Mouse (Mus musculus): Measurements from ENCODE around the gene Vsnl1. TPM values are rescaled to one million over a fixed set of nuclear protein-coding genes. Genes with fewer than 3 reads are reported as not detected.

Vsnl1 gene
- polyA plus RNA-seq (2012) = not detected in 2 replicates

- TF ChIP-seq GATA1 (IDR thresholded peaks at IDR 0.05; ENCODE audit: low read length) = no peak
Observed at GRCm38 (mm10) chr12:11436497-11437265, at the start of gene Vsnl1. TSS of gene Vsnl1 (minus strand) at chr12:11436613.

- no peak for TF ChIP-seq GATA1 (IDR thresholded peaks at IDR 0.05; ENCODE audit: low read length)
Observed at GRCm38 (mm10) chr12:11456632-11457031, 20.2 kb upstream of the Vsnl1 start.

- TF ChIP-seq GATA1 (IDR thresholded peaks at IDR 0.05; ENCODE audit: low read length) = no peak
Observed at GRCm38 (mm10) chr12:11456213-11456612, 19.8 kb upstream of the Vsnl1 start.

GRCm38 (mm10) chr12:11455549-11456194 lies 19.3 kb upstream of the Vsnl1 start, which contains the start of gene Rad51ap2:
TSS of gene Rad51ap2 (plus strand) at chr12:11456079.
- TF ChIP-seq GATA1 (IDR thresholded peaks at IDR 0.05; ENCODE audit: low read length) = no peak

- TF ChIP-seq GATA1 (IDR thresholded peaks at IDR 0.05; ENCODE audit: low read length) = no peak
Observed at GRCm38 (mm10) chr12:11454146-11454545, 17.7 kb upstream of the Vsnl1 start.

- no peak for TF ChIP-seq GATA1 (IDR thresholded peaks at IDR 0.05; ENCODE audit: low read length)
Observed at GRCm38 (mm10) chr12:11437907-11438447, 1.6 kb upstream of the Vsnl1 start.

GRCm38 (mm10) chr12:11437266-11437906 lies 973 bp upstream of the Vsnl1 start:
- no peak for TF ChIP-seq GATA1 (IDR thresholded peaks at IDR 0.05; ENCODE audit: low read length)

- TF ChIP-seq GATA1 (IDR thresholded peaks at IDR 0.05; ENCODE audit: low read length) = no peak
Observed at GRCm38 (mm10) chr12:11436023-11436350, 426 bp downstream of the Vsnl1 start.

GRCm38 (mm10) chr12:11435246-11436022 lies 979 bp downstream of the Vsnl1 start:
- TF ChIP-seq GATA1 (IDR thresholded peaks at IDR 0.05; ENCODE audit: low read length) = no peak

- no peak for TF ChIP-seq GATA1 (IDR thresholded peaks at IDR 0.05; ENCODE audit: low read length)
Observed at GRCm38 (mm10) chr12:11434446-11434845, 2.0 kb downstream of the Vsnl1 start.

- TF ChIP-seq GATA1 (IDR thresholded peaks at IDR 0.05; ENCODE audit: low read length) = no peak
Observed at GRCm38 (mm10) chr12:11433716-11434115, 2.7 kb downstream of the Vsnl1 start.

GRCm38 (mm10) chr12:11433126-11433525 lies 3.3 kb downstream of the Vsnl1 start:
- no peak for TF ChIP-seq GATA1 (IDR thresholded peaks at IDR 0.05; ENCODE audit: low read length)

- no peak for TF ChIP-seq GATA1 (IDR thresholded peaks at IDR 0.05; ENCODE audit: low read length)
Observed at GRCm38 (mm10) chr12:11427396-11427795, 9.0 kb downstream of the Vsnl1 start.

GRCm38 (mm10) chr12:11418112-11418511 lies 18.3 kb downstream of the Vsnl1 start:
- TF ChIP-seq GATA1 (IDR thresholded peaks at IDR 0.05; ENCODE audit: low read length) = no peak

GRCm38 (mm10) chr12:11407679-11408078 lies 28.7 kb downstream of the Vsnl1 start:
- TF ChIP-seq GATA1 (IDR thresholded peaks at IDR 0.05; ENCODE audit: low read length) = no peak

Measured in G1E-ER4 (cell line).